Mouse (Mus musculus): ENCODE measurements at regions not wholly inside any gene's neighbourhood (a gene's known extent, or its start where the extent isn't known, plus 50 kb on each side); places are given as distances from the start of the nearest gene placed in this dataset.

DNA sequence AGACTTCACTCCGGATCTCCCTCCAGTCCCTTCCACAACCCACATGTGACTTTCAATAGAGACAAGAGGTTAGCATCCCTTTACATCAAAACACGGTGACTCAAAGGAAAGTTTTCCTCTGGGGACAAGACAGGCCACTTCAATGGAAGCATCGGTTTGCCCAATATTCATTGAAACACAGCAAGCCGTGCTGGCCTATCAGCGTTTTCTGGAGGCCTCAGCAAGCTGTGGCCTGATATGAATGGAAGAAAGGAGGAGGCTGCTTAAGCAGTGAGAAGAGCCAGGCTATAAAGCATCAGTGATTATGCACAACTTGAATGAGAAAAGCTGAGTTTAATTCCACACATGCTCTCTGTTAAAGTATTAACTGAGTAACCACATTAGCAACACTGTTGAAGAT, 125.3 kb upstream of the Map3k7 start:
- TF ChIP-seq CTCF (IDR thresholded peaks at IDR 0.05; ENCODE audit: low read depth) (no peak), EP300 (IDR thresholded peaks at IDR 0.05; ENCODE audit: low read depth) (no peak)
